Mouse (Mus musculus): ENCODE measurements around the gene Gm17332. TPM values are rescaled to one million over a fixed set of nuclear protein-coding genes. Genes with fewer than 3 reads are reported as not detected.
A peak's percentile ranks its signal among the peaks of the same experiment; 100 is the strongest.
"Not testable (repeated sequence)": the region's sequence is repeated elsewhere in the genome, so short reads cannot be mapped to it uniquely, and the experiment has no call there.

Gm17332 gene
- total RNA-seq (2015; ENCODE audit: low replicate concordance) (not detected in 2 replicates), total RNA-seq (2017; ENCODE audit: low replicate concordance) (not detected in 2 replicates)

DNA sequence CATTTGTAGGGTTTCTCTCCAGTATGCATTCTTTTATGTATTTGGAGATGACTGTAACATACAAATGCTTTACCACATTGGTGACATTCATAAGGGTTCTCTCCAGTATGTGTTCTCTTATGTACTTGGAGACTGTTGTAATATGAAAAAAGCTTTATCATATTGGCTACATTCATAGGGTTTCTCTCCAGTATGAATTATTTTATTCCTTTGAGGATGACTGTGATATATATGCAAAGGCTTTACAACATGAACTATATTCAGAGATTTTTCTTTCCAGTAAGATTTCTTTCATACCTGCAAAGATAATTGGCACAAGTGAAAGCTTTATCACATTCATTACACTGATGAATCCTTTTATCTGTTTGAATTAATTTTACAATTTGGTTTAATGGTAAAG lies at the start of gene Gm17332:
Gene Gm17332 (minus strand): TSS at position 101 of the 400 bp plus-strand sequence.
- ATAC-seq (replicated peaks; ENCODE audit: low FRiP score, poor library complexity, severe bottlenecking): no peak

DNA sequence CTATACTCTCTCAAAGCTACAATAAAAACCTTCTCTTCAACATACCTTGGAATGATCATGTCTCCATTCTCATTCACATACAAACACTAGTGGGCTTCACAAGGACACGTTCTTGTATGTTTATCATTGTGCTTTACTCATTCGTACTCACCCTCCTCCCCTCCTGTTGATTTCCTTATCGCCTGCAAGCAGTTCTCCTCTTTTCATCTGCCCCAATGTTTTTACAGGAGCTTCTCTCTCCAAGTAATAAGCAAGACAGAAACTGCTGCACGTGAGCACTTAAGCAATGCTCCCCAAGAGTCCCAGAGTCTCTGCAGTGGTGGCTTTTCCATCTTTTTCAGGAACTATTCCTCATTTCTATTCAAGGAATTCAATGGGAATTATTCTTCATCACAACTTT lies 47.7 kb upstream of the Gm17332 start:
- no peak for ATAC-seq (replicated peaks; ENCODE audit: low FRiP score, poor library complexity, severe bottlenecking)

DNA sequence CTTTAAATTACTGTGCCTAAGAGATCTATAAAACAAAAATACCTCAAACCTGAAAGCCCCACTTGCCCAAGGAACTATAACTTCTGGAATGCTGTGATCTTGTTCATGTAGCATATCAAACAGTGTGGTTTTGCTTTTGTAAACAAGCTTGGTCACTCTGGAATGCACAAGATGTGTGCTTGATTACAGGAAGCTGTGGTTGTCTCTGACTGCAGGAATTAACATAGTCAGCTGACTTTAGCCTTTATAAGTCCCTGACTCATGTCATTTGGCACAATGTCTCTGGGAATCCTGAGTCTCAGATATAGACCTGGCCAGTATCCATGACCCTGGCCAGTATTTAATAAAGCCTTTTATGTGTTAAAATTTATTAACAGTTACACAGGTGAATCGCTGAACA lies 43.1 kb upstream of the Gm17332 start:
- no peak for ATAC-seq (replicated peaks; ENCODE audit: low FRiP score, poor library complexity, severe bottlenecking)

DNA sequence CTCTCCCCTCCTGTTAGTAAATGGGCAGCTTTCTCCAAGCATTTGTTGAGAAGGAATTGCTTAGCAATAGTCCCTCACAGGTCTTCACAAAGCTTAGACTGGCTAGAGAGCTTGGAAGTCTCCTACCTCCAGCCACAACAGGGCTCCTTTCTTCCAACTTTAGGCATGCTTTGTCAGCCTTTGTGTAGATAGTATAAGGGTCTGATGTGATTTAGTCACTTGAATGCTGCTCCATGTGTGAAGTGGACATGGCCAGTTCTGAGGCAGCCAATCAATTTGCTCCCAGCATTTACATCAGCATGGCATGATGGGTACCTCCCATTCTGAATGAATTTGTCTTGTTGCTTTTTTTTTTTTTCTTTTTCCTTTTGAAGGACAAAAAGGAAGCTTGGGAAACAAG lies 35.7 kb upstream of the Gm17332 start:
- no peak for ATAC-seq (replicated peaks; ENCODE audit: low FRiP score, poor library complexity, severe bottlenecking)

DNA sequence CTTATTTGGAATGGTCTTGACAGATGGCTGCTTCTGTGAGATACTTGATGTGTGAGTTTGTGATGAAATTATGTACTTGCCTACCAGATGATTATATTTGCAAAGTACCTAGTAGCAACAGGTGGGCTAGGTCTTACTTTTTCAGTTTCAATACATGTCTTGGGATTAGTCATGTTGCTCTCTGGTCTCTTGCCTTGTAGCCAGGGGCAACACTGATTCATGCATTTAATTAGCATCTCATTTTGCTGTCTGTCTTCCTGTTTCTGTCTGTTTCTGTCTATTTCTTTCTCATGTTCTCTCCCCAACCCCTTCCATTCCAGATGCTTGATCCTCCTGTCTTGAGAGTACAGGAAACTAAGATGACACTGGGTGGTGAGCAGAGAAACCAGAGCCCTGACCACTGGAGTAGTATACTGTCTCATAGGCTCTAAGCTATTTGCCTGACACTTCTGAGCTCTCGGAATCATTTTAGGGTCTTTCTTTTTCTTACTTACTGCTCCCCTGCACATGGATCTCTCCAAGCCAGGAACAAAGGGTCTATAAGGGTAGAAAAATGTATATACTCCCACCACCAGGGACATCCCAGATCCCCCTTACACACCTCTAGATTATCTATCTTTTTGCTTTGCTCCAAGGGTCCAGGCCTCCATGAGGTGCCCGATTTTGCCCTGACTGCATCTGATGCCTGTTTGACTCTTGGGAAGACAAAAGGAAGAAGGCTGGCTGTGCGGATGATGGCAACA lies 13.5 kb upstream of the Gm17332 start:
- no peak for ATAC-seq (replicated peaks; ENCODE audit: low FRiP score, poor library complexity, severe bottlenecking)

DNA sequence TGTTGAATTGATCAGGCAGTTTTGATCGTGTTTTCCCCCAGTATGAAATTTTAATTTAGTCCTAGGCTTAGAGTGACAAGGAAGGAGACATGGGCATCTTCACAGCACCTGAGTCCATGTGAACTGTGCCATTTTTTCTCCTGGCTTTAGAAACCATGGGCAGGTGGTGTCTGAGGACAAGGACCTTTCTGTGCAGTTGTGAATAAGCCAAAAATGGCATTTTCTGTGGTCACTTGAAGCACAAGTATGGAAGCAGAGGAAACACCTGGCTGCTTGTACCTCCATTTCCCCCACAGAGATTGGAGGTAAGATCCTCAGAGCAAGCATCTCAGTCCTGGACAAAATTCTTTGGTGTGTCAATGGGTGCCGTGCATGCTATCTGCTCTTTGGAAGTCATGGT lies 12.5 kb upstream of the Gm17332 start:
- no peak for ATAC-seq (replicated peaks; ENCODE audit: low FRiP score, poor library complexity, severe bottlenecking)

DNA sequence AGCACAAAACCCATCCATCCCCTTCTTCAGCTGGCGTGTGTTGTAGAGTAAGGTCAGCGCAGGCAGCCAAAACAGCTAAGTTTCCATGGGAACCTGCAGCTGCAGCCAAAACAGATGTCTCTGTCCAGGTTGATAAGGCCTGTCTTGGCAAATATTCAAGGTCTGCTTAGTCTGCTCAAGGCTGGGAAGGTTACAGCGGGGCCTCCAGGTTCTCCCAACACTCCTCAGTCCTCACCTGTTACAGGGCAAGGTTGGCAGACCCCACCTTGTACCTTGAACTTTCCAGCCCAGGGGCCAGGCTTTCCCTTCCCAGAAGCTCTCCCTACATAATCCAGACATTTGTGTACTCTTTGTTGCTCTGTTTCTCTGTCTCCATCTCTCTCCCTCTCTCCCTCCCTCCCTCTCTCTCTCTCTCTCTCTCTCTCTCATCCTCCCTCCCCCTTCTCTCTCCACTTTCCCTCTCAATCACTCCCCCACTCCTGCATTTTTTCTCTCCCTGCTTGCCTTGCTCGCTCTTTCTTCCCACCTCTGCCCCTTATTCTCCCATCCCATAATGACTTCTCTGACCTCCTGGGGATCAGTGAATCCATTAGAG lies 12.1 kb downstream of the Gm17332 start:
- peak; percentile 90 for ATAC-seq (replicated peaks; ENCODE audit: low FRiP score, poor library complexity, severe bottlenecking)

DNA sequence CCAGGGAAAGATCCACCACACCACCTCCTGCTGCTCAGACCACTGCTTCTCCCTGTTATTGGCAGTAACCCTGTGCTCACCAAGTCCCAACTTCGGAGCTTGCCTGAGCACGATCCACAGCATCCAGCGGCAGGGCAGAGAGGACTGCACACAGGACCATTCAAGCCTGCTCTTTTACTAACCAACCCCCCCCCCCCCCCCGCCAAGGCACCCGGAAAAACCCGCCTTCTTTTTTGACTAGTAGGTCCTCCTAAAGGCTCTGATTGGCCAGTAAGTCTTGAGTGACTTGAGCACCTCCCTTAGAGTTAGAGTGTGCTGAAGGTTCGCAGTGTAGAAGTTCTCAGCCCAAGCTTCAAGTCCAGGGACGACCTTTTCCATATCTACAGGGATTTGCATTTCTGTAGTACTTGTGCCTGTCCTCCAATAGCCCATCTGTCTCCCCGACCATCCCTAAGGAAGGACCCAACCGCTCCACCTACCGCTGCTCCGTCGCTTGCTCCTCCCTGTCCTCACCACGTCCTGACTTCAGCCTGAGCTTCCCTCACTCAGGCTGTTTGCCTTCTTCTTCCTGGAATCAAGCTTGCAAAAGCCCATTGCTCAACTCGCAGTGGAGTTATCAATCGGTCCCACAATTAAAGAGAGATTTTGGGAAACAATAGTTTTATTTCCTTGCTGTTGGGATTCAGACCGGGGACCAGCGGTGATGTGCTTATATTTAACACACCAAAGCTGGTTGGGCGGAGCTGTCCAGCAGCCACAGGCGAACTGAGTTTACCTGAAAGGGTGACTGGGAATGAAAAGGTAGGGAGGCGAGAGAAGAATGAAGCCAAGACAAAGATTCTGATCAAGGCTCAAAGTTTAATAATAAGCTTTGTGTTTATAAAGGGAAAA lies 12.9 kb downstream of the Gm17332 start:
- ATAC-seq (replicated peaks; ENCODE audit: low FRiP score, poor library complexity, severe bottlenecking): peak; percentile 83

DNA sequence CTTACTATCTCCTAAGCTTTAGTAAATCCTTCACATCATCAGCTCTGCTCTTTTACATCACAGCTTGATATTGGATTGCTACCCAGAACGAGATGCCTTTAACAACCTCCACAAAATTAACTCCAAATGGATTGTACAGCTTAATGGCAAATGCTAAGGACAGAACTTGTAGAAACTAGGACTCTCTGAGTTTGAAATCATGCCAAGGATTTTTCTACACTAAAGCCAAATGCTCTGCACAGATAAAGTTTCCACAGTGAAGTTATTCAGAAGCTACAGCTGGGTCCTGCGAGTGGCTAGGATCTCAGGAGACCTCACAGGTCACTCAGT lies 13.5 kb downstream of the Gm17332 start:
- peak; percentile 31 for ATAC-seq (replicated peaks; ENCODE audit: low FRiP score, poor library complexity, severe bottlenecking)

DNA sequence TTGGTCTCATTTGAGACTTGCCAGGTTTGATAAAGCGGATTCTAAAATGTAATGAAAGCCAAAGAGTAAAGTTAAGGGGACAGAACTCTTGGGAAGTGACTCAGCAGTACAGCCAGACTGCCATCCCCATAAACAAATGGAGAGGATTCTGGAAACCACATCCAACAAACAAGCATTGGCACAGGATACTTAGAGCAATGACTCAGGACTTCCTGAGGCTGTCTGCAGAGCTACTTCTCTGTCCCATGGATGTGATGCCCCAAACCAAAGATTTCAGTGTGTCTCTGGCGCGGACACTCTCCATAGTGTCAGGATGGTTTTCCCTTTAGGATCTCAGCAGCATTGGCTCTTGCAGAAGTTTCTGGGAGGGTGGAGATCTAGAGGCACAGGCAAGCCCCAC lies 25.2 kb downstream of the Gm17332 start:
- ATAC-seq (replicated peaks; ENCODE audit: low FRiP score, poor library complexity, severe bottlenecking): peak; percentile 52; the same call in 1 of the 2 replicates

DNA sequence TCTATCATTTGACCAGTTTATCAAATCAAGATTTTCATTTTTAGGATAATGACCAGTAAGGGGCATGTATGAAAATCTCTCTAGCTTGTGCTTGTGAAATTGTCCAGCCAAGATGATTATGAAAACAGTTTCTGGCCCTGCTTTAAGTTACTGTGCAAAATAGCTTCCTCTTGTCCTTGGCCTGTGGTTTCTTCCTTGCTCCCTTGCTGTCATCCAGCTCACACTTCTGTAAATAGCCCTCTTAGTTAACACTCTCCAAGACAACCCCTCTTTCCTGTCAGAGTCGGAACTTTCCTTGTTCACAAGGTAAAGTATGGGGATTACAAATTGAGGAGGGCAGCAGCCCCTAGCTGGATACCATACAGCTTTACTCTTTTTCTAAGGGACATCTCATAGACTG lies 43.9 kb downstream of the Gm17332 start:
- not testable (repeated sequence) for ATAC-seq (replicated peaks; ENCODE audit: low FRiP score, poor library complexity, severe bottlenecking)

DNA sequence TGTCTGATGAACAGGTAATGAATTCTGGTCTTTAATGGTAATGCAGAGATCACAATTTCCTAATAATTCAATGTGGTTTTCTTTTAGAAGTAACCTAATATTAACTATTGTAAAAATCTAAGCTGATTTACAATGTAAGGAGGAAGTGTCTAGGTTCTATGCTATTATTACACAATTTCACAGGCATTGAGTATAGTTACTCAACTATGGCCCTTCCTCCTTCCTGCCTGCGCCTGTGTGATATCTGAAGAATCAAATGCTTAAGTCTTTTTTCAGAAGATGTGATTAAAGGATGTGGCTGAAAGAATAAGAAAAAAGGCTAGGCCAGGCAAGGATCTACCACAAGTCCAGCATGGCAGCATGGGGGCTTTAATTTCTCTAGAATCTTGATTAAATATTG lies 47.4 kb downstream of the Gm17332 start:
- not testable (repeated sequence) for ATAC-seq (replicated peaks; ENCODE audit: low FRiP score, poor library complexity, severe bottlenecking)

DNA sequence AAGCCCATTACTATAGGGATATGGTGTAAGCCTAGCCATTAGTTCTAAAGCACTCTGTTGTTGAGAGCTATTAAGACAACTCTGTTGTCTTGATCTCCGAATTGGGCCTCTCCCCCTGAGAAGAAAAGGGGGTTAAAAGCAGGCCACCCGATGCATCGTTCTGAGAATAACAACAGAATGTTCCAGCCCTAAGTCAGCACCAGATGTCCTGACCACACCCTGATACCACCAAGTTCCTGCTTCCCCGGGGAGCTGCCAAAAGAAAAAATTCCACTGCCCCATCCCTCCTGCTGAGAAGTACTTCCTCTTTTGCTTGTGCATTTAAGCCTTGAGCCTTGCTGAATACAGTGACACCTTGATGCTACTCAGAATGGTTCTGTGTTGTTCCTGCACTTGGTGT lies 48.5 kb downstream of the Gm17332 start:
- ATAC-seq (replicated peaks; ENCODE audit: low FRiP score, poor library complexity, severe bottlenecking): not testable (repeated sequence)

Other genes starting within 250 kb of the Gm17332 start
- 36.9 and 73.2 TPM in 2 replicates for gene Erlec1, start 228.1 kb downstream of the Gm17332 start, total RNA-seq (2015; ENCODE audit: low replicate concordance)
- gene Erlec1, start 228.1 kb downstream of the Gm17332 start, total RNA-seq (2017; ENCODE audit: low replicate concordance): 37.0 and 39.7 TPM in 2 replicates
- gene Chac2, start 196.1 kb downstream of the Gm17332 start, total RNA-seq (2015; ENCODE audit: low replicate concordance): 60.5 and 109 TPM in 2 replicates
- 144 and 152 TPM in 2 replicates for gene Chac2, start 196.1 kb downstream of the Gm17332 start, total RNA-seq (2017; ENCODE audit: low replicate concordance)
- gene Stc2, start 187.6 kb upstream of the Gm17332 start, total RNA-seq (2015; ENCODE audit: low replicate concordance): not detected in 2 replicates
- gene Stc2, start 187.6 kb upstream of the Gm17332 start, total RNA-seq (2017; ENCODE audit: low replicate concordance): not detected in 2 replicates